Mouse (Mus musculus) hindbrain, embryonic 16.5 days (tissue): ENCODE data around the gene Gabpb2. TPM values are rescaled to one million over a fixed set of nuclear protein-coding genes. Genes with fewer than 3 reads are reported as not detected.

ENCODE experiments used
- ATAC-seq: fragments of 200-750 bp; cut with Nextera tagmentation; 2 replicates; pipeline ENCODE4 v1.8.0; 2017; ENCODE audit warnings: moderate TSS enrichment, moderate library complexity
- H3K27ac ChIP-seq: fragments of 300-500 bp; sonication (generic); 2 replicates; pipeline ENCODE4 v1.5.1; 2014; ENCODE audit warnings: low read depth, mild to moderate bottlenecking, control low read depth, low read length, moderate library complexity
- H3K27me3 ChIP-seq: fragments of 300-500 bp; sonication (generic); replicated peaks from 2 replicates; pipeline ENCODE4 v1.6.1; 2014; ENCODE audit warnings: low read length; ENCODE audit not compliant: control insufficient read depth, insufficient read depth
- H3K36me3 ChIP-seq: fragments of 300-500 bp; sonication (generic); 2 replicates; pipeline ENCODE4 v1.6.1; 2014; ENCODE audit warnings: mild to moderate bottlenecking, low read length, moderate library complexity, mixed read lengths; ENCODE audit not compliant: control insufficient read depth, insufficient read depth
- H3K4me1 ChIP-seq: fragments of 300-500 bp; sonication (generic); 2 replicates; pipeline ENCODE4 v1.6.1; 2014; ENCODE audit warnings: low read depth, low read length; ENCODE audit not compliant: control insufficient read depth, insufficient read depth
- H3K4me2 ChIP-seq: fragments of 300-500 bp; sonication (generic); 2 replicates; pipeline ENCODE4 v1.6.1; 2014; ENCODE audit warnings: mild to moderate bottlenecking, low read length, control low read depth, moderate library complexity
- H3K4me3 ChIP-seq: fragments of 300-500 bp; sonication (generic); 2 replicates; pipeline ENCODE4 v1.5.1; 2014; ENCODE audit warnings: mild to moderate bottlenecking, low read length, control low read depth, moderate library complexity
- H3K9ac ChIP-seq: fragments of 300-500 bp; sonication (generic); 2 replicates; pipeline ENCODE4 v1.6.1; 2014; ENCODE audit warnings: low read depth, mild to moderate bottlenecking, control low read depth, low read length, moderate library complexity
- H3K9me3 ChIP-seq: fragments of 300-500 bp; sonication (generic); 2 replicates; pipeline ENCODE4 v1.6.1; 2014; ENCODE audit warnings: mild to moderate bottlenecking, low read length, moderate library complexity; ENCODE audit not compliant: control insufficient read depth
- WGBS: fragments of 180-500 bp; shearing (Covaris S2); extraction: QIAGEN DNeasy Blood & Tissue Kit; methylation state at CpG from one replicate; pipeline ENCODE4 v1.1.7; 2014; 5-methylcytosine and 5-hydroxymethylcytosine counted together
- polyA plus RNA-seq: library from polyadenylated mRNA; unstranded; fragments of >200 nt; fragmentation: Nextera tagmentation; extraction: Ambion mirVana; gene quantifications from 2 replicates; pipeline ENCODE4 v1.2.1, GENCODE M21; 2015

Gene Gabpb2
- polyA plus RNA-seq, 1 experiment from 2014 or later: 2.4 TPM

DNA sequence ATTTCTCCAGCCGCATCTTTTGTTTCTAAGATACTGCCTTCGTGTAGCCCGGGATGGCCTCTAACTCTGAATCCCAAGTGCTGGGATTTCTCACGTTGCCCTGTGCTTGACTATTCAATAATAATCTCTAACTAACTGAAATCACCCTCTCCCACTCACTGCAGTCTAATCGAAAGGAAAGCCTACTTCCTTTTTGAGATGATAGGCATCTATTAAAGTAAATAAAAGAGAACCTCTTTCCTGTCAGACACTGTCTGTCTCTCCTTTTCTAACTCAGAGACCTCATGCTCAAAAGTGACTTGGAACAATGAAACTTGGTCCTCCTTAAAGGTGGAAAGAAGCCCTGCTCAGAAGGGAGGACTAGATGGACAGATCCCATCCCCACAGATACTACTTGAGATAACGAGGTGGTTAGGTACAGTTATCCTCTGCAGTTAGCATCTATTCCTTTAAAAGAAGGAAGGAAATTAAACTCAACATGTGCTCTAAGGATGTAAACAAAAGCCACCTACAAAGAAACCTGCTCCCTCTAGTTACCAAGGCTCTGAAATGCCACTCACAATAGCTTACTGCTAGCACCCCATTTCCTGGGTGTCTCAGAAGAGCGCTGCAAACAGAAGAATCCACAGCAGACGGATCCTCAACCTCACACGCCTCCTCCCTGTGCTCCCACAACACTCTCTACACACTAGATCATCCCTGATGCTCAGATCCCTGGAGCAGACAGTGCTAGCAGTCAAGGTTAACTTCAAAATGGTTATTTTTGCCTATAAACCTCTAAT, 32.7 kb downstream of the Gabpb2 start:
- no peak overlapping the region for H3K4me3 ChIP-seq
- no peak for ATAC-seq
- no peak overlapping the region for H3K27ac ChIP-seq
- H3K9ac ChIP-seq: no peak overlapping the region
- 95% methylated on average over 9 of the region's 9 CpGs for WGBS
- H3K4me1 ChIP-seq: no peaks in the 10 kb centered on the region
- H3K36me3 ChIP-seq: peaks cover 14% of the 10 kb centered on the region
- no peaks in the 10 kb centered on the region for H3K9me3 ChIP-seq
- no peak overlapping the region for H3K4me2 ChIP-seq
- H3K27me3 ChIP-seq: no peaks in the 10 kb centered on the region

DNA sequence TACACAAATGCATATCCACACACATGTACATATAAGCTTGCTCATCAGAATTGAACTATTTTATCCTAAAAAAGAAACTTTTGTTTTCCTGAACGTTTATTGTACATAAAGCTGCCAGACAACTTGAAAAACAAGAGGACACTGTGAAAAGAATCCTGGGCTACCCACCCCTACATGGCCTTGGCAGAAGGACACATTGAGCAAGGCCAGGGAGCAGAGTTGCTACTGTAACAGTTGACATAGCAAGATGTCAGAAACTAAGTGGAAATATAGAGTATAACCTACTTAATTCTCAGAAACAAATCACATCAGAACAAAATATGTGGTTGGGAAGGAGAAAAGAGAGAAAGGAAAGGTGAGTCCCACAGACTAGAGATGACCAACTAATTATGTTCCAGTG, 35.9 kb downstream of the Gabpb2 start:
- Histone ChIP-seq H3K27ac (no peak overlapping the region), H3K4me2 (no peak overlapping the region), H3K9me3 (no peaks in the 10 kb centered on the region), H3K4me1 (no peaks in the 10 kb centered on the region), H3K9ac (no peak overlapping the region), H3K27me3 (no peaks in the 10 kb centered on the region), H3K4me3 (no peak overlapping the region), H3K36me3 (peaks cover 3% of the 10 kb centered on the region; the same call in 1 of the 2 replicates)
- no peak for ATAC-seq
- WGBS: 61% methylated on average over 1 of the region's 1 CpGs

DNA sequence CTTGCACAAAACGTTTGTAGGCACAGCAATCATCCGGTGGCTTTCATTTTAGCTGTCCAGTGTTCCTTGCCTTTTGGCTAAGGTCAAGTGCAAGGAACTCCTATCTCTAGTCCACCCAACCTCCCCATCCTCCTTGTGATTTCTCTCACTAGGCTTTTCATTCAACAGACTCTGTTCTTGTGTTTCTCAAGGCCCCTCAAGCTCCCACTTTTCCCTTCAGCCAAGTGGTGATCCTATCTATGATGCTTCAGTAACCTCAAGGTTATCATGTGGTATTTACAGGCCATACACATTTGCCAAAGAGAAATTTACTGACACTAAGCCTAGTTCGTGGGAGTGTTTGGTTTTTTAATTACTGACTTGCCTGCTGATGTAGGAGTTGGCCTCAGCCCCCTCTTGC, 37.8 kb downstream of the Gabpb2 start:
- no peak overlapping the region for H3K27ac ChIP-seq
- H3K27me3 ChIP-seq: no peaks in the 10 kb centered on the region
- no peaks in the 10 kb centered on the region for H3K4me1 ChIP-seq
- H3K9ac ChIP-seq: no peak overlapping the region
- ATAC-seq: no peak
- H3K36me3 ChIP-seq: no peaks in the 10 kb centered on the region
- 74% methylated on average over 3 of the region's 3 CpGs for WGBS
- no peak overlapping the region for H3K4me3 ChIP-seq
- H3K4me2 ChIP-seq: no peak overlapping the region
- no peaks in the 10 kb centered on the region for H3K9me3 ChIP-seq

DNA sequence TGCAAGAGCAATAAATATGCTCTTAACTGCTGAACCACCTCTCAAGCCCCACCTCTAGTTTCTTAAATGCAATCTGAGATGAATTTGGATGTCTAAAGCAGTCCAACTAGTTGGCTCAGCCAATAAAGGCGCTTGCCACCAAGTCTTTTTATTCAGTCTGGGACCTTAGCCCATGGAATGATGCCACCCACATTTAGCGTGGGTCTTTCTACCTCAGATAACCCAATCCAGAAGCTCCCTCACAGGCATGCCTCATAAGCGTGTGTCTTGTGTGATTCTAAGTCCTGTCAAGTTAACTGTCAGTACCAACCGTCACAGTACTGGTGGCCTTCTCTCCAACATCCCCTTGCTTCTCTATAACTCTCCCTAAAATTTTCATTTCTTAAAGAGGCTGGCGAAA, 38.8 kb downstream of the Gabpb2 start:
- Histone ChIP-seq H3K27me3 (no peaks in the 10 kb centered on the region), H3K9ac (no peak overlapping the region), H3K4me2 (no peak overlapping the region), H3K36me3 (no peaks in the 10 kb centered on the region), H3K4me1 (peaks cover 2% of the 10 kb centered on the region; the same call in 1 of the 2 replicates), H3K9me3 (no peaks in the 10 kb centered on the region), H3K4me3 (no peak overlapping the region), H3K27ac (no peak overlapping the region)
- ATAC-seq: no peak
- WGBS: 84% methylated on average over 5 of the region's 5 CpGs

DNA sequence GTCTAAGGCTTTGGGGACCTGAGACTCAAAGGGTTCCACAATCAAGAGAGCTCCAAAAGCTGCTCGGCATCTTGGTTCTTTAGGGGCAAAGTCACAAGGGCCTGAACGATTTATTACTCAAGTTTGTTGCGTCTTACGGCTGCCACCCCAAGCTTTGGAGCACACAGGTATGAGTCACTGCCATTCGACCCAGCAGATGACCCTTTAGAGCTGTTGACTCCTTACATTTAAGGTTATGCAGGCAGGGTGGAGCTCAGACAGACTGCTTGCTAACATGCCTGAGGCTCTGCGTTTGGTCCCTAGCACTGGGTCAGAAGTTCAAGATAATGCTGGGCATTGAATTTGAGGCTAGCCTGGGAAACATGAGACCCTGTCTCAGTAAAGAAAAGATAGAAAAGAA, 40.1 kb downstream of the Gabpb2 start:
- Histone ChIP-seq H3K36me3 (peaks cover 4% of the 10 kb centered on the region), H3K27me3 (peaks cover under 1% of the 10 kb centered on the region; the same call in 1 of the 2 replicates), H3K4me3 (no peak overlapping the region), H3K27ac (no peak overlapping the region), H3K9ac (no peak overlapping the region), H3K4me1 (peaks cover 8% of the 10 kb centered on the region; the same call in 1 of the 2 replicates), H3K9me3 (no peaks in the 10 kb centered on the region), H3K4me2 (no peak overlapping the region)
- ATAC-seq: no peak
- WGBS: 80% methylated on average over 6 of the region's 6 CpGs

DNA sequence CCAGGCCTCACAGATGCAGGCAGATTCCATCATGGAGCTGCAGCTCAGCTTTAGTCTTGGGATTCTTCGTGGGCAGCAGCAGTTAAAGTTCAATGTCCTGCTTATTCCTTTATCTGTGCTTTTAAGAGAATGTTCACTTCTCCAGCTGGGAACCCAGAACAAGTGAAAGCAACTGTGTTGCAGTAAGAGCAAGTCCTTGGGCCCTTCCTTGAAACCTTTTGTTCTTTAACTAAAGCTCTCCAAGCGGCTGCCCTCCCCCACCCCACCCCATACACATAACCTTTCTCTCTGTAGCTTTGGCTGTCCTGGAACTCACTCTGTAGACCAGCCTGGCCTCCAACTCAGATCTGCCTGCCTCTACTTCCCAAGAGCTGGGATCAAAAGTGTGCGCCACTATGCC, 41.2 kb downstream of the Gabpb2 start:
- Histone ChIP-seq H3K27me3 (peaks cover 2% of the 10 kb centered on the region; the same call in 1 of the 2 replicates), H3K36me3 (peaks cover 15% of the 10 kb centered on the region), H3K4me3 (no peak overlapping the region), H3K9me3 (no peaks in the 10 kb centered on the region), H3K9ac (no peak overlapping the region), H3K4me1 (peaks cover 8% of the 10 kb centered on the region; the same call in 1 of the 2 replicates), H3K27ac (no peak overlapping the region), H3K4me2 (no peak overlapping the region)
- WGBS: 61% methylated on average over 3 of the region's 3 CpGs
- no peak for ATAC-seq

DNA sequence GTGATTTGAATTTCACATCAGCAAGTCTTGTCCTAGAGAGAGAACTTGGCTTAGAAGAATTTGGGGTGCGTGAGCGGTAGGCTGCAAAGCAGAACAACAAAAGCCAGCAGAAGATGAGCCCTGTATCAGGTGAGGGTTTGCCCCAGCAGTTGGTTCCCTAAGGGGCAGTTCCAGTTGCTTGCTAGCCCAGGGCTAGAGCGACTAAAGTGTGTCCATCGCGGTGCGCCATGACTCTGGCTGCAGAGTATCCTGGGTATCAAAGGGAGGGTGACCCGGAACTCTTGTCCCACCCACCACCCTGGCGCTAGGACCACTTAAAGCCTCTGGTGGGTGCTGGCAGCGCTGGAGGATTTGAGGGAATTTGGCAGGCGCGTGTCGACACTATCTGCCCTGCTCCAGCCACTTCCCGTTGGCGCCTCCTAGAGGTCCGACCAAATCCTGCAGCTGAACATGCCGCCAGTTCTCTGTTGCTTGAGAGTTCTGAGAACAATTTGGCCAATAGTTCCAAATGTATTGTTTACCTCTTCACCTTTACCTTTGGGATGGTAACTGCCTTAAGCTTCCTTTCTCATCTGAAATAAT, 43.6 kb downstream of the Gabpb2 start:
- Histone ChIP-seq H3K36me3 (peaks cover 37% of the 10 kb centered on the region), H3K27ac (no peak overlapping the region), H3K9me3 (no peaks in the 10 kb centered on the region), H3K4me2 (peak overlapping the region; percentile 49), H3K4me3 (0 out of 2 replicates have a peak overlapping the region, but pooled peaks have one; percentile 1), H3K9ac (peak overlapping the region; percentile 50; the same call in 1 of the 2 replicates), H3K27me3 (peaks cover 6% of the 10 kb centered on the region), H3K4me1 (peaks cover 8% of the 10 kb centered on the region; the same call in 1 of the 2 replicates)
- WGBS: 14% methylated on average over 16 of the region's 16 CpGs
- ATAC-seq: peak; percentile 53

DNA sequence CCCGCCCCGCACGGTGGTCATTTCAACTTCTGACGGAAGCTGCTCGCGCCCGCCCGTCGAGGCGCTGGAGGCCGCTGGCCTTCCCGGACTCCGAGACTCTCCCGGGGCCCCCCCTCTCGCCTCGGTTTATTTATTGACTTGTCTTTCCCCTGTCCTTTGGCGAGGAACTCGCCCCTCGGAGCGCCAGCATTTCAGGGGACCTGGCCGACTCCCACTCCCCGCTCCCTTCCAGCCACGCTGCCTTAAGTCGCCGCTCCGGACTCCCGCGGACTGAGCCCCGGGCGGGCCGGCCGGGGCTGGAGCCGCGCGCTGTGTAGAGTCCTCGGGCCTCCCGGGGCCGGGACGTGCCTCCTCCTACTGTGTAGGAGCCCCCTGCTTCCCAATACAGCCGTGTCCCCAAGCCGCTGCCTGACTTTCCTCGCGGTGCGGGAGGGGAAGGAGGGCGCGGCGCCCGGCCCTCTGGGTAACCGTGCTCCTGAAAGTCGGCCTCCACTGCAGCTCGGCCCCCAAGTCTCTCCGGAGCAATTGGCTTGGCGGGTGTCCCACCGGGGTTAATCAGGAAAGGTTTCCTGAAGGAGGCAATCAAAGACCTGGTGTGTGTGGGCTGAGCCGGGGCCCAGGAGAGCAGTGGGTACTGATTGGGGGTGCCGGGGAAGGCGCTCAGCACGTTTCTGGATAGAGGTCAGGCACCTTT, 44.3 kb downstream of the Gabpb2 start:
- H3K4me1 ChIP-seq: peaks cover 8% of the 10 kb centered on the region; the same call in 1 of the 2 replicates
- H3K27ac ChIP-seq: no peak overlapping the region
- H3K36me3 ChIP-seq: peaks cover 44% of the 10 kb centered on the region
- peak; percentile 32; the same call in 1 of the 2 replicates for ATAC-seq
- peaks cover 6% of the 10 kb centered on the region for H3K27me3 ChIP-seq
- peak overlapping the region; percentile 50 for H3K9ac ChIP-seq
- WGBS: 9% methylated on average over 53 of the region's 58 CpGs
- peak overlapping the region; percentile 21; the same call in 1 of the 2 replicates for H3K4me3 ChIP-seq
- peak overlapping the region; percentile 49 for H3K4me2 ChIP-seq
- no peaks in the 10 kb centered on the region for H3K9me3 ChIP-seq
